Mouse (Mus musculus) testis, adult 2 months (tissue): Measurements from ENCODE around the gene Unc13c.

Experiments used
- CTCF ChIP-seq: fragments of 200-500 bp; IDR thresholded peaks from 2 replicates; pipeline ENCODE4 v1.5.1; 2012; ENCODE audit warnings: low read depth, mild to moderate bottlenecking, inconsistent platforms, low read length, moderate library complexity; ENCODE audit not compliant: control insufficient read depth, insufficient read depth, insufficient replicate concordance
- POLR2A ChIP-seq: fragments of 200-500 bp; IDR thresholded peaks from 2 replicates; pipeline ENCODE4 v1.6.1; 2012; ENCODE audit warnings: low read depth, mild to moderate bottlenecking, inconsistent platforms, low read length, moderate library complexity; ENCODE audit not compliant: control insufficient read depth

DNA sequence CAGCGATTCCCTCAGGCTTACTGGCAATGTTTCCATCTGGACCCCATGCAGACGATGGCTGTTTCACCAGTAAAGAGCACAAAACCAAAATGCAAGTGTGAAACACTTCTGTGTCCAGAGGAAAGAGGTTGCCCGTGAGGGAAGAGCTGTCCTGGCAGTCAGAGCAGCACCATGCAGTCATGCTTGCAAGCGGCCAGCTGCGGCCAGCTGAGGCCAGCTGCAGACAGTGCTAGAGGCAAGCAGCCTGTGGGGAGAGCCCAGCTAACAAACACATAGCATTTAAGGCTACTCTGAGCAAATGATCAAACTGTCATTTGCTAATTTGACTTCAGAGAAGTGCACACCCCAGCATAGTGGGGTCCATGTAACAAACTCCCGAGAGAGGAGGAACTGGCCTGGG lies 413.4 kb downstream of the Unc13c start:
- no peak for TF ChIP-seq CTCF
- TF ChIP-seq POLR2A: no peak
